Mouse (Mus musculus) kidney, embryonic 14.5 days (tissue): ENCODE measurements around the gene Gucy2e. TPM values are rescaled to one million over a fixed set of nuclear protein-coding genes. Genes with fewer than 3 reads are reported as not detected.

Experiments used
- ATAC-seq: fragments of 200-750 bp; cut with Nextera tagmentation; 2 replicates; pipeline ENCODE4 v1.8.0; 2017; ENCODE audit warnings: moderate number of reproducible peaks, mild to moderate bottlenecking, moderate TSS enrichment, moderate library complexity; ENCODE audit not compliant: low FRiP score, low TSS enrichment
- H3K27ac ChIP-seq: fragments of 300-500 bp; sonication (generic); 2 replicates; pipeline ENCODE4 v1.5.1; 2014; ENCODE audit warnings: low read depth, mild to moderate bottlenecking, low read length, moderate library complexity, mixed read lengths
- H3K27me3 ChIP-seq: fragments of 300-500 bp; sonication (generic); 2 replicates; pipeline ENCODE4 v1.6.1; 2014; ENCODE audit warnings: mild to moderate bottlenecking, low read length; ENCODE audit not compliant: control insufficient read depth, insufficient read depth
- H3K36me3 ChIP-seq: fragments of 300-500 bp; sonication (generic); 2 replicates; pipeline ENCODE4 v1.6.1; 2014; ENCODE audit warnings: low read length, mixed read lengths; ENCODE audit not compliant: control insufficient read depth, insufficient read depth
- H3K4me1 ChIP-seq: fragments of 300-500 bp; sonication (generic); 2 replicates; pipeline ENCODE4 v1.6.1; 2014; ENCODE audit warnings: low read length, mixed read lengths; ENCODE audit not compliant: control insufficient read depth, insufficient read depth
- H3K4me2 ChIP-seq: fragments of 300-500 bp; sonication (generic); replicated peaks from 2 replicates; pipeline ENCODE4 v1.6.1; 2014; ENCODE audit warnings: low read depth, mild to moderate bottlenecking, low read length
- H3K4me3 ChIP-seq: fragments of 300-500 bp; sonication (generic); 2 replicates; pipeline ENCODE4 v1.5.1; 2014; ENCODE audit warnings: mild to moderate bottlenecking, low read length
- H3K9ac ChIP-seq: fragments of 300-500 bp; sonication (generic); 2 replicates; pipeline ENCODE4 v1.6.1; 2014; ENCODE audit warnings: low read depth, mild to moderate bottlenecking, low read length, moderate library complexity
- H3K9me3 ChIP-seq: fragments of 300-500 bp; sonication (generic); 2 replicates; pipeline ENCODE4 v1.6.1; 2016; ENCODE audit warnings: low read length; ENCODE audit not compliant: control insufficient read depth
- WGBS: fragments of 180-500 bp; shearing (Covaris S2); extraction: QIAGEN DNeasy Blood & Tissue Kit; methylation state at CpG from one replicate; pipeline ENCODE4 v1.1.7; 2014; 5-methylcytosine and 5-hydroxymethylcytosine counted together
- polyA plus RNA-seq: library from polyadenylated mRNA; unstranded; fragments of >200 nt; fragmentation: Nextera tagmentation; extraction: Ambion mirVana; gene quantifications from 2 replicates; pipeline ENCODE4 v1.2.1, GENCODE M21; 2014

Gucy2e gene
- polyA plus RNA-seq, 1 experiment from 2014 or later = 0.11 TPM

- no peak overlapping the region for H3K4me3 ChIP-seq
- H3K27me3 ChIP-seq = no peaks in the 10 kb centered on the region
- 74% methylated on average over 3 of the region's 3 CpGs for WGBS
- ATAC-seq = no peak
- H3K4me2 ChIP-seq = no peak overlapping the region
- H3K36me3 ChIP-seq = no peaks in the 10 kb centered on the region
- H3K9ac ChIP-seq = no peak overlapping the region
- no peaks in the 10 kb centered on the region for H3K4me1 ChIP-seq
- no peak overlapping the region for H3K27ac ChIP-seq
- H3K9me3 ChIP-seq = no peaks in the 10 kb centered on the region
These were observed 58.3 kb downstream of the Gucy2e start for GRCm38 (mm10) chr11:69178525-69178924.

GRCm38 (mm10) chr11:69174722-69175121, 62.1 kb downstream of the Gucy2e start:
- Histone ChIP-seq H3K27ac (no peak overlapping the region), H3K36me3 (no peaks in the 10 kb centered on the region), H3K4me3 (no peak overlapping the region), H3K9me3 (no peaks in the 10 kb centered on the region), H3K4me1 (0 out of 2 replicates have a peak, but pooled peaks cover 3% of the 10 kb centered on the region), H3K4me2 (no peak overlapping the region), H3K27me3 (no peaks in the 10 kb centered on the region), H3K9ac (no peak overlapping the region)
- 85% methylated on average over 7 of the region's 7 CpGs for WGBS
- no peak for ATAC-seq

- Histone ChIP-seq H3K4me1 (0 out of 2 replicates have a peak, but pooled peaks cover 3% of the 10 kb centered on the region), H3K9me3 (no peaks in the 10 kb centered on the region), H3K27ac (no peak overlapping the region), H3K9ac (no peak overlapping the region), H3K27me3 (no peaks in the 10 kb centered on the region), H3K4me2 (no peak overlapping the region), H3K4me3 (no peak overlapping the region), H3K36me3 (no peaks in the 10 kb centered on the region)
- no peak for ATAC-seq
- 73% methylated on average over 2 of the region's 2 CpGs for WGBS
These were observed 64.2 kb downstream of the Gucy2e start for GRCm38 (mm10) chr11:69172606-69173005.

DNA sequence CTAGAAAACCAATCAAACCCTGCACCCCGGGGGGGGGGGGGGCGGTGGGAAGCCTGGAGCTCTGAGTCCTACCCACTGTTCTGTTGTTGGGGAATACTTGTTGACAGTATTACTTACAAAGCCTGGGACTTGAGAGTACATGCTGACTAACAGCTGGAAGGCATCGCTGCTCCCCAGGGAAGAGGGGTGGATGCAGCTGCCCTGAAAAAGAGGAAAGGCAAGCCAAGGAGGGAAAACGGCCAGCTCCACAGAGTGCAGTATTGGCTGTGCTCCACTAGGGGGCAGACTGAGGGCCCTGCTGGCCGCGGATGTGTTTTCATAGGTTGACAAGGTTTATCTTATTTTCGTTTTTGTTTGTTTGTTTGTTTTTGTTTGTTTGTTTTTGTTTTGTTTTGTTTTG, 65.2 kb downstream of the Gucy2e start:
- H3K36me3 ChIP-seq = no peaks in the 10 kb centered on the region
- H3K9me3 ChIP-seq = no peaks in the 10 kb centered on the region
- H3K9ac ChIP-seq = no peak overlapping the region
- no peak overlapping the region for H3K4me3 ChIP-seq
- H3K4me2 ChIP-seq = no peak overlapping the region
- 0 out of 2 replicates have a peak, but pooled peaks cover 3% of the 10 kb centered on the region for H3K4me1 ChIP-seq
- no peak for ATAC-seq
- 26% methylated on average over 7 of the region's 7 CpGs for WGBS
- no peak overlapping the region for H3K27ac ChIP-seq
- H3K27me3 ChIP-seq = no peaks in the 10 kb centered on the region

DNA sequence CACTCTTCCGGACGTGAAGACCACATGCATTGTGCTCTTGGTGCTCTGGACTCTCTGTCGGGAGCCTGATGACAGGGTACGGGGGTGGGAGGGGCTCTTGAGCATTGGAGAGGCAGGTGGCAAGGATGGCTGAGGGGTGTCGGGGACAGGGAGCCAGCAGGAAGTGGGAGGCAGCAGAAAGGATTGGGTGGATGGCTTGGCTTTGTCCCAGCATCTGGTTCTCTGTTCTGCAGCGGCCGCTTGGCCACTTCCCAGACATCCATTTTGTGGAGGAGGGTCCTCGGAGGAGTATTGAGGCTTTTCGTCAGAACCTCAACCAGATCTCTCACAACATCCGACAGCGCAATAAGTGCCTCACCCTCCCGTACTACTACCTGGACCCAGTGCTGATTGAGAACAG, 67.5 kb downstream of the Gucy2e start:
- H3K27ac ChIP-seq = no peak overlapping the region
- H3K4me3 ChIP-seq = no peak overlapping the region
- 86% methylated on average over 12 of the region's 12 CpGs for WGBS
- no peak overlapping the region for H3K4me2 ChIP-seq
- H3K9me3 ChIP-seq = no peaks in the 10 kb centered on the region
- H3K9ac ChIP-seq = no peak overlapping the region
- no peaks in the 10 kb centered on the region for H3K36me3 ChIP-seq
- H3K4me1 ChIP-seq = 0 out of 2 replicates have a peak, but pooled peaks cover 3% of the 10 kb centered on the region
- no peaks in the 10 kb centered on the region for H3K27me3 ChIP-seq
- no peak for ATAC-seq

Other genes starting within 250 kb of the Gucy2e start
- gene Pfas, start 228.6 kb downstream of the Gucy2e start, polyA plus RNA-seq = 33.7 and 47.7 TPM in 2 replicates
- 44.2 and 62.3 TPM in 2 replicates for gene Ctc1, start 221.1 kb downstream of the Gucy2e start, polyA plus RNA-seq
- gene Aurkb, start 191.4 kb downstream of the Gucy2e start, polyA plus RNA-seq = 145 and 155 TPM in 2 replicates
- gene Borcs6, start 177.3 kb downstream of the Gucy2e start, polyA plus RNA-seq = 6.6 and 7.5 TPM in 2 replicates
- 62.2 and 73.8 TPM in 2 replicates for gene Tmem107, start 166.2 kb downstream of the Gucy2e start, polyA plus RNA-seq
- 57.5 and 86.5 TPM in 2 replicates for gene Vamp2, start 148.5 kb downstream of the Gucy2e start, polyA plus RNA-seq
- gene Per1, start 141.8 kb downstream of the Gucy2e start, polyA plus RNA-seq = 6.1 and 8.9 TPM in 2 replicates
- 0.23 and 0.41 TPM in 2 replicates for gene Hes7, start 116.6 kb downstream of the Gucy2e start, polyA plus RNA-seq
- 0.11 and 0.43 TPM in 2 replicates for gene 9130213A22Rik, start 114.4 kb downstream of the Gucy2e start, polyA plus RNA-seq
- 0.54 and 1.1 TPM in 2 replicates for gene Aloxe3, start 111.1 kb downstream of the Gucy2e start, polyA plus RNA-seq
- gene Alox12b, start 80.0 kb downstream of the Gucy2e start, polyA plus RNA-seq = 0.23 and 0.28 TPM in 2 replicates
- 0.24 and 0.36 TPM in 2 replicates for gene Alox8, start 39.2 kb downstream of the Gucy2e start, polyA plus RNA-seq
- gene Cntrob, start 86.7 kb upstream of the Gucy2e start, polyA plus RNA-seq = 18.4 and 20.1 TPM in 2 replicates
- gene Trappc1, start 86.9 kb upstream of the Gucy2e start, polyA plus RNA-seq = 175 and 217 TPM in 2 replicates
- 1.4 and 3.2 TPM in 2 replicates for gene Kcnab3, start 89.2 kb upstream of the Gucy2e start, polyA plus RNA-seq
- 16.4 and 17.6 TPM in 2 replicates for gene Rnf227, start 103.4 kb upstream of the Gucy2e start, polyA plus RNA-seq
- gene Chd3, start 132.4 kb upstream of the Gucy2e start, polyA plus RNA-seq = 56.7 and 59.7 TPM in 2 replicates
- gene Naa38, start 158.5 kb upstream of the Gucy2e start, polyA plus RNA-seq = 172 and 221 TPM in 2 replicates
- 11.1 and 23.9 TPM in 2 replicates for gene Cyb5d1, start 158.6 kb upstream of the Gucy2e start, polyA plus RNA-seq
- 36.8 and 39.6 TPM in 2 replicates for gene Tmem88, start 161.2 kb upstream of the Gucy2e start, polyA plus RNA-seq
- gene Kdm6b, start 176.6 kb upstream of the Gucy2e start, polyA plus RNA-seq = 36.1 and 37.4 TPM in 2 replicates